Mouse (Mus musculus) bone marrow macrophage, adult 2 months (primary cell): ENCODE results near the gene C9orf72.

Source experiments
- CTCF ChIP-seq: IDR thresholded peaks from 2 replicates; pipeline ENCODE4 v1.5.1; 2012; ENCODE audit warnings: low read depth, mild to moderate bottlenecking, low read length, moderate library complexity
- POLR2A ChIP-seq: IDR thresholded peaks from 2 replicates; pipeline ENCODE4 v1.6.1; 2012; ENCODE audit warnings: mild to moderate bottlenecking, low read depth, low read length, borderline replicate concordance

DNA sequence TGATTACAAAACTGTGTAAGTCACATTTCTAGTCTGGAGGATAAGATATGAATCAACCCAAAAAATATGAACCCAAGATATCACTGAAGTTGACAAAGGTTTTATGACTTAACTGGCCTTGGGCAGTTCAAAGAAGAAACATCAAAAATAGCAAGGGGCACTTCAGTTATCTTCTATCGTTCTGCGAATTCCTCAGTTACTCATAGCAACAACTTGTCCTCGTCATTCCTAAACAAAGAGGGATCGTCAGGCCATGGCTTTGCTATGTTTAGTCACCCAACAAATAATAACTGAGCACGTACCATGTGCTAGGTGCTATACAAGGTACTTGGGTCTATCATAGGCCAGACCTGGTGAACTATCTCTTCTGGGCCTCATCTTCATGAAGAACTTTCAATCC lies 79.4 kb downstream of the C9orf72 start:
- TF ChIP-seq POLR2A (no peak), CTCF (no peak)
